Mouse (Mus musculus): ENCODE data around the gene A530032D15Rik.
"Not testable (repeated sequence)": the region's sequence is repeated elsewhere in the genome, so short reads cannot be mapped to it uniquely, and the experiment has no call there.

- TF ChIP-seq CTCF (conservative IDR thresholded peaks at IDR 0.05; ENCODE audit: insufficient read depth, insufficient read length, low read depth, low read length); POLR2A (IDR thresholded peaks at IDR 0.05; ENCODE audit: low read depth, low read length): not testable (repeated sequence)
These were observed 1.2 kb upstream of the A530032D15Rik start for GRCm38 (mm10) chr1:85110876-85111275.
